Mouse (Mus musculus) liver, embryonic 13.5 days (tissue): ENCODE measurements around the gene Ccdc86. TPM values are rescaled to one million over a fixed set of nuclear protein-coding genes. Genes with fewer than 3 reads are reported as not detected.

Experiments
- ATAC-seq: fragments of 200-750 bp; cut with Nextera tagmentation; 2 replicates; pipeline ENCODE4 v1.8.0; 2017; ENCODE audit warnings: low read depth, mild to moderate bottlenecking, moderate number of reproducible peaks, moderate library complexity
- DNase-seq: peaks from one replicate; pipeline ENCODE4 v3.0.0; 2022
- H3K27ac ChIP-seq: fragments of 300-500 bp; sonication (generic); 2 replicates; pipeline ENCODE4 v1.5.1; 2015; ENCODE audit warnings: moderate library complexity, mild to moderate bottlenecking, inconsistent platforms
- H3K27me3 ChIP-seq: fragments of 300-500 bp; sonication (generic); 2 replicates; pipeline ENCODE4 v1.6.1; 2015; ENCODE audit warnings: mild to moderate bottlenecking, inconsistent platforms
- H3K36me3 ChIP-seq: fragments of 300-500 bp; sonication (generic); 2 replicates; pipeline ENCODE4 v1.6.1; 2015; ENCODE audit warnings: mild to moderate bottlenecking, inconsistent platforms
- H3K4me1 ChIP-seq: fragments of 300-500 bp; sonication (generic); replicated peaks from 2 replicates; pipeline ENCODE4 v1.6.1; 2015; ENCODE audit warnings: inconsistent platforms
- H3K4me2 ChIP-seq: fragments of 300-500 bp; sonication (generic); 2 replicates; pipeline ENCODE4 v1.6.1; 2015; ENCODE audit warnings: inconsistent platforms, mild to moderate bottlenecking, moderate library complexity
- H3K4me3 ChIP-seq: fragments of 300-500 bp; sonication (generic); replicated peaks from 2 replicates; pipeline ENCODE4 v1.5.1; 2015; ENCODE audit warnings: mild to moderate bottlenecking, inconsistent platforms
- H3K9ac ChIP-seq: fragments of 300-500 bp; sonication (generic); 2 replicates; pipeline ENCODE4 v1.6.1; 2015; ENCODE audit warnings: mild to moderate bottlenecking, inconsistent platforms
- H3K9me3 ChIP-seq: fragments of 300-500 bp; sonication (generic); replicated peaks from 2 replicates; pipeline ENCODE4 v1.6.1; 2016; ENCODE audit warnings: inconsistent platforms
- WGBS: fragments of 180-500 bp; shearing (Covaris S2); methylation state at CpG from one replicate; pipeline ENCODE4 v1.1.7; 2015; ENCODE audit not compliant: insufficient replicate concordance; 5-methylcytosine and 5-hydroxymethylcytosine counted together
- polyA plus RNA-seq: library from polyadenylated mRNA; unstranded; fragments of >200 nt; fragmentation: Nextera tagmentation; extraction: Ambion mirVana; gene quantifications from 2 replicates; pipeline ENCODE4 v1.2.1, GENCODE M21; 2015

Ccdc86 gene
- polyA plus RNA-seq, 1 experiment from 2014 or later = 23.4 TPM

DNA sequence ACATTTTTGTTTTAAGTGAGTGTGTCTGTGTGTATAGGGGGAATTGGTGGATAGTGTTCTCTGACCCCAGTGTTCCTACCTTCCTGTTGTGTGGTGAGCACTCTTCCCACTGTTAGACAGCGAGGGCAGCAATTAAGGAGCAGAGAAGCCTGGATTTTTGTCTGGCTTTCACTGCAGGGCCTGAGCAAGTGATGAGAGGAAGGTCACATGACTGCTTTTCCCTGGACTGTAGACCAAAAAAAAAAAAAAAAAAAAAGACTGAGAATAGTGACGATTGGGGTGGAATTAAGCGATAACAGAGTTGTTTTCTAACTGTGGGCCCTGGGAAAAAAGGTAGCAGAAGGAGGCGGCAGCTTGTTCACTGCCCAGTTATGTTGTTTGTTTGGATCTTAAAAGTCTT lies 22.4 kb downstream of the Ccdc86 start:
- no peak for ATAC-seq
- WGBS = 55% methylated on average over 4 of the region's 4 CpGs
- no peaks in the 10 kb centered on the region for H3K4me1 ChIP-seq
- DNase-seq = no peak
- H3K9ac ChIP-seq = no peak overlapping the region
- H3K4me3 ChIP-seq = no peak overlapping the region
- H3K27ac ChIP-seq = no peak overlapping the region
- no peaks in the 10 kb centered on the region for H3K36me3 ChIP-seq
- H3K9me3 ChIP-seq = no peaks in the 10 kb centered on the region
- H3K27me3 ChIP-seq = no peaks in the 10 kb centered on the region
- no peak overlapping the region for H3K4me2 ChIP-seq

DNA sequence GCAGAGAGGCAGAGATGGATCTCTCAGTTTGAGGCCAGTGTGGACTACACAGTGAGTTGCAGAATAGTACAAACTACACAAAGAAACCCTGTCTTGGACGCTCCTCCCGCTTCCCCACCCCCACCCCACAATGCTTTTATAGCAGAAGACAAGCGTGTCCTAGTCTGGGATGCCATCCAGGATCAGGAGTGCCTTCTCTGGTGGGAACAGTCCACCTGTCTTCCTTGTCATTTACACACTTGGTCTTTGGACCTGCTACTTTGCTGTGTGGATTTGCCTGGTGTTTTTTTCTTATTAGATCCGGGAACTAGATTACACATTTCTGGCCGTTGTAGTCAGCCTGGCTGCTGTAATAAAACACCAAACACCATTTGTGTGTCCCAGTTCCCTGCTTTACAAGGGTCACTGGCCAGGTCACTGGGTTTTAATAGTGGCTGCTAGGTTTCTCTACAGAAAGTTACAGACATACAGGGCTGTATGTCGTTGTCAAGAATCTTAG lies 22.9 kb downstream of the Ccdc86 start:
- no peaks in the 10 kb centered on the region for H3K36me3 ChIP-seq
- no peak overlapping the region for H3K9ac ChIP-seq
- no peak overlapping the region for H3K4me3 ChIP-seq
- no peaks in the 10 kb centered on the region for H3K9me3 ChIP-seq
- H3K4me1 ChIP-seq = no peaks in the 10 kb centered on the region
- WGBS = 60% methylated on average over 6 of the region's 6 CpGs
- ATAC-seq (no peak), DNase-seq (no peak)
- H3K4me2 ChIP-seq = no peak overlapping the region
- H3K27me3 ChIP-seq = no peaks in the 10 kb centered on the region
- H3K27ac ChIP-seq = no peak overlapping the region

DNA sequence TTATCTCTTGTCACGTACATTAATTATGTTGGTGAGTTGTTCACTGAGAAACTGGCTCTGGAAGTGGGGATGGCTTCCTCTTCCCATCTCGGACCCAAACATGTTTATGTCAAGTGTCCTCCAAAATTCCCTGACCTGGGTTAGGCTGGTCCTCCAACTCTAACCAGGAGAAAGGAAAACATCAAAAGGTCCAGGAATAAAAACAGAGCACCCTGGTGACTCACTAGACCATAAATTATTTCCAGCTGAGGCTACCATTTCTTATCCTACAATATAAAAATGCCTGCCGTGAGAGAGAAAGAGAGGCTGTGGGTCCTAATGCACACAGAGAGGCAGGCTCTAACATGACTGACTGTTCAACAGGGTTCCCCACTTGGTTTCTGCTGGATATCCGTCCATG lies 24.8 kb downstream of the Ccdc86 start:
- no peak for DNase-seq
- H3K36me3 ChIP-seq = no peaks in the 10 kb centered on the region
- no peaks in the 10 kb centered on the region for H3K4me1 ChIP-seq
- H3K4me3 ChIP-seq = no peak overlapping the region
- no peak overlapping the region for H3K27ac ChIP-seq
- no peak for ATAC-seq
- H3K9ac ChIP-seq = no peak overlapping the region
- WGBS = 46% methylated on average over 4 of the region's 4 CpGs
- no peaks in the 10 kb centered on the region for H3K27me3 ChIP-seq
- H3K9me3 ChIP-seq = no peaks in the 10 kb centered on the region
- H3K4me2 ChIP-seq = no peak overlapping the region

DNA sequence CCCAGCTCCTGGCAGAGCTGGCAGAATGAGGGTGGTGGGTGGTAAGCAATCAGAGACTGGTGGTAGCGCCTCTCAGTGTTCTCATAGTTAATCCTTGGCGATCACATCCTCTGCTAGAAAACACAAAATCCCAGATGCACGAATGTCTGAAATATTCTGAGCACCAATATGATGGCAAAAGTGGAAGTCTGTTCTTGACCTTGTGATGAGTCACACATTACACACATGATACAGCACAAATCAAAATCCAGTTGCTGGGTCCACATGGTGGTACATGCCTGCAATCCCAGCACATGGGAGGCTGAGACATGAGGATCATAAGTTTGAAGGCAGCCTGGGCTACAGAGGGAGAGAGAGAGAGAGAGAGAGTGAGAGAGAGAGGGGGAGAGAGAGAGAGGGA lies 28.0 kb downstream of the Ccdc86 start:
- no peaks in the 10 kb centered on the region for H3K27me3 ChIP-seq
- 54% methylated on average over 3 of the region's 3 CpGs for WGBS
- ATAC-seq (no peak), DNase-seq (no peak)
- H3K27ac ChIP-seq = no peak overlapping the region
- no peak overlapping the region for H3K9ac ChIP-seq
- no peak overlapping the region for H3K4me3 ChIP-seq
- no peaks in the 10 kb centered on the region for H3K36me3 ChIP-seq
- H3K9me3 ChIP-seq = no peaks in the 10 kb centered on the region
- no peak overlapping the region for H3K4me2 ChIP-seq
- peaks cover 5% of the 10 kb centered on the region for H3K4me1 ChIP-seq

DNA sequence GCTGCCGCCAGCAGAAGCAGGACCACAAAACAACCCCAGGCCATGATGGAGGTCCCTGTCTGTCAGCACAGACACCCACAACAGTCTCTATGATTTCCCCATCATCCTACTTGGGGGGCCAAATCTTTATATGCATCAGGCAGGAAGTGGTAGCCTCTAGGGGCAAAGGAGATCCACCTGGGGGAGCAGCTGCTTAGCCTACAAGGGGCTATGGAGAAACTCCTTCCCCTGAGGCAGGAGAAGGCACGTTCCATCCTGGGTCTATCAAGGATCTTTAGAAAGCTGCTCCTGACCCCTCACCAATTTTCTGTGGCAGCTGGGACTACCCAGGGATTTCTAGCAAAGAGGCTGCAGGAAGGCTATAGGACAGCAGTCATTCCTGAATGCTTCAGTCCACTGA lies 28.5 kb downstream of the Ccdc86 start, which contains the start of gene Zp1:
Zp1 (minus strand) TSS at position 101 of the 400 bp plus-strand sequence.
- DNase-seq (no peak), ATAC-seq (no peak)
- Histone ChIP-seq H3K4me2 (no peak within 1 kb of the TSS), H3K27me3 (no peaks in the 10 kb centered on the region), H3K4me3 (no peak within 1 kb of the TSS), H3K9ac (no peak within 1 kb of the TSS), H3K36me3 (no peaks in the 10 kb centered on the region), H3K27ac (no peak within 1 kb of the TSS), H3K4me1 (peaks cover 6% of the 10 kb centered on the region), H3K9me3 (no peaks in the 10 kb centered on the region)
- 58% methylated on average over 2 of the region's 2 CpGs for WGBS

DNA sequence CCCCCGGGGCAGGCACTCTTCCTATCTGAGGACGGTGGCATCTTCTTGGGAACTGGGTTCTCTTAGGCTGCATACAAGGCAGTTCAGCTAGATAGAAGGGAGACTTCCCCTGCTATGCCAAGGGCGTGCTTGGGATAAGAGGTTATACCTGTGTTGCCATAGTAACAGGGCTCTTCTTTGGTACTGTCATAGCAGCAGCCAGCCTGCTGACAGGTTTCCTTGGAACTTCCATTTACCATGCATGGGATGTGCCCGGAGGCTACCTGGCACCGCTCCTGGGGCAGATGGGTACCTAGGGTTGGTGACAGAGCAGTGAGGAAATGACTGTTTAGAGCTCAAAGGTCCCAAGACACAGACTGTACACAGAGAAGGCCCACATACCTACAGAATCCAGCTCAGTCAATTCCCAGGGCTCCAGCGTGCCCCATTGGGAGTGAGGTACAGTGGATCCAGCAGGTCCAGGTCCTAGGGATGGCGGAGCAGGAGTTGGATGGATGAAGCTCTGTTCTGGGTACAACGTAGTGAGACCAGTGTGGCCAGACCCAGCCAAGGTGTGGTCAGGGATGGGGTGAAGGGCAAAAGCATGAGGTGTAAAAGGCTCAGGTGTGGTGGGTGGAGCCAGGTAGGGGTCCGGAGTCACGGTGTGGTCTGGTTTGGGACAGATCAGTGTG lies 30.6 kb downstream of the Ccdc86 start:
- no peak for DNase-seq
- Histone ChIP-seq H3K4me3 (no peak overlapping the region), H3K4me1 (peaks cover 6% of the 10 kb centered on the region), H3K27ac (no peak overlapping the region), H3K36me3 (no peaks in the 10 kb centered on the region), H3K27me3 (peaks cover 9% of the 10 kb centered on the region; the same call in 1 of the 2 replicates), H3K9ac (no peak overlapping the region), H3K4me2 (no peak overlapping the region), H3K9me3 (no peaks in the 10 kb centered on the region)
- ATAC-seq = no peak
- WGBS = 78% methylated on average over 10 of the region's 10 CpGs

DNA sequence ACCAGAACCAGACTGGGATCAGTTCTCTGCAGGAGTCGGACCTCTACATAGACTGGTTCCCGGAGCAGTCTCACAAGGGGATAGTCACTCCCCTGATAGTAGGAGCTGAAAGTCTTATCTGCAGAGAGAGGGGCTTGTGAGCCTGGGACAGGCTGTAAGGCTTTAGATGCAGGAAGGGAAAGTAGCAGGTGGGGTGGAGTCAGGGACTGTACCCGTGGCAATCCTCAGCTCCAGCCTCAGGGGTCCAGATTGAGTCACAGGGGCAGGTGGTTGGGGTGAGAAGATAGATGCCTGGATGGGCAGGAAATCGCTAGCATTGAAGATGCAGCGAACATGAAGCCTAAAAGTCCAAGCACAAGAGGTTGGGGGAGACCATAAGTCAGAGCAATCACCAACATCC lies 32.6 kb downstream of the Ccdc86 start:
- Histone ChIP-seq H3K27ac (no peak overlapping the region), H3K27me3 (peaks cover 9% of the 10 kb centered on the region; the same call in 1 of the 2 replicates), H3K4me2 (no peak overlapping the region), H3K9me3 (no peaks in the 10 kb centered on the region), H3K4me1 (peaks cover 6% of the 10 kb centered on the region), H3K9ac (no peak overlapping the region), H3K36me3 (no peaks in the 10 kb centered on the region), H3K4me3 (no peak overlapping the region)
- DNase-seq (no peak), ATAC-seq (no peak)
- WGBS = 34% methylated on average over 5 of the region's 5 CpGs

DNA sequence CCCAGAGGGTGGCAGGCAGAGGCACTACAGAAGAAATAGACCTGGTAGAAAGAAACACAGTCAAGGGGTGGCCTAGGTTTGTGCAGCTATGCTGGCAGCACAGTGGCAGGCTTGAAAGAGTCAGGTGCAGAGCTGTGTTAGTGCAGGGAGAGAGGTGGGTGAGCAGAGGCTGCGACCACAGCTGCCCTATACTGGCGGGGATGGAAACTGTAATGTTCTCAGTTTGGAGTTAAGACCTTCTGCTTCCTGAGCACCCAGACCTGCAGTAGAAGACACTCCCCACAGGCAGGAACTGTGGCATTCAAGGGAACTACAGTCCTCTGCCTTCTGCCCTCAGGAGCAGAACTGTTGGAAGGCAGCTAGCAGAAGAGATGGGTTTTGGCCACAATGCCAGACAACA lies 34.2 kb downstream of the Ccdc86 start:
- Histone ChIP-seq H3K4me3 (no peak overlapping the region), H3K27me3 (peaks cover 9% of the 10 kb centered on the region; the same call in 1 of the 2 replicates), H3K36me3 (no peaks in the 10 kb centered on the region), H3K9ac (no peak overlapping the region), H3K4me2 (no peak overlapping the region), H3K9me3 (no peaks in the 10 kb centered on the region), H3K27ac (no peak overlapping the region), H3K4me1 (peaks cover 6% of the 10 kb centered on the region)
- 32% methylated on average over 2 of the region's 2 CpGs for WGBS
- no peak for ATAC-seq
- no peak for DNase-seq

DNA sequence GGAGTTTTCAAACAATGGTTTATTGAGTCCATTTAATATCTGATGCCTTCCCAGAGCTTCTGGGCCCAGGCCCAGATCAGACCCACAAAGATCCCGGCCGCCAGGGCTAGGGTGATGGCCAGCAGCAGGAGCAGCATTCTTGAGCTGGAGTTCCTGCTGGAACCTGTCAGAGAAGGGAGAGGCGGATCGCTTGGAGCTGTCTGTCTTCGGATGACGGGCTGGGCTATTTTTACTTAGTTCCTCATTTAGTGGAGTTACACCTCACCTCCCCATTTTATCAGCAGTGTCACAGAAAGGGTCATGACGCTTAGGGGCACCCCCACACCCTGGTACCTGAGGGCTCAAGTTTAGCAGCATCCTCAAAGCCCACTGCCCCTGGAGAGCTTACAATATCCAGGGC lies 34.8 kb downstream of the Ccdc86 start:
- WGBS = 13% methylated on average over 7 of the region's 7 CpGs
- no peak for DNase-seq

DNA sequence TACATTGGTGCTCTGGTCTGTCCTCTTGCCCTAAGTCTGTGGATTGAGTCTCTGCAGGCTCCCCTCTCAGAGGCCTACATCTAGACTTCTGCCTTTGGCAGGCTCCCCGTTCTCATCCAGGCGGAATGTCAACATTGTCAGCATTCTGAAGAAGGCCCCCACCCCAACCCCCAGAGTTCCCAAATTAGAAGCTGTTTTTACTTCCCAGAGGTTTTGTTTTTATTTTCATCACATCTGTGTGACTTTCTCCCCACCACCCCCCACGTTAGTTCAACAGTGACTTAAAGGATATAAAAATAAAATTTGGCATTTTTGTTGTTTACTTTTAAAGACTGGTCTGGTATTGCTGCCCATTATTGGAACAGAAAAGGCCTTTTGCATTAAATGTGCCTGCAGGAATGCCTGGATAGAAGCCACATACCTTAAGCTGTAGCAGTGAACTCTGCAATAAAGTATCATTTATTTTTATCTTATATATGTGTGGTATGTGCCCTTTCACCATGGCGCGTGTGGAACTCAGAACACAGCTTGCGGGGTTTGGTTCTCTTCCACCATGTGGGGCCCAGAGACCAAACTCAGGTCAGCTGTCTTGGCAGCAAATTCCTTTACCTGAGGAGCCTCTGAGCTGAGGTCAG lies 39.9 kb downstream of the Ccdc86 start:
- no peak for DNase-seq
- Histone ChIP-seq H3K9ac (no peak overlapping the region), H3K27ac (peak overlapping the region; percentile 2), H3K4me2 (no peak overlapping the region), H3K36me3 (peaks cover 37% of the 10 kb centered on the region), H3K4me3 (no peak overlapping the region), H3K27me3 (no peaks in the 10 kb centered on the region), H3K4me1 (peaks cover 6% of the 10 kb centered on the region), H3K9me3 (no peaks in the 10 kb centered on the region)
- 77% methylated on average over 6 of the region's 6 CpGs for WGBS
- no peak for ATAC-seq

More for the DNA sequence above, 34.8 kb downstream of the Ccdc86 start:
- Histone ChIP-seq H3K9me3 (no peaks in the 10 kb centered on the region), H3K4me1 (peaks cover 6% of the 10 kb centered on the region), H3K4me3 (no peak overlapping the region), H3K9ac (no peak overlapping the region), H3K4me2 (no peak overlapping the region), H3K27me3 (peaks cover 9% of the 10 kb centered on the region; the same call in 1 of the 2 replicates), H3K36me3 (no peaks in the 10 kb centered on the region), H3K27ac (no peak overlapping the region)
- ATAC-seq = no peak

DNA sequence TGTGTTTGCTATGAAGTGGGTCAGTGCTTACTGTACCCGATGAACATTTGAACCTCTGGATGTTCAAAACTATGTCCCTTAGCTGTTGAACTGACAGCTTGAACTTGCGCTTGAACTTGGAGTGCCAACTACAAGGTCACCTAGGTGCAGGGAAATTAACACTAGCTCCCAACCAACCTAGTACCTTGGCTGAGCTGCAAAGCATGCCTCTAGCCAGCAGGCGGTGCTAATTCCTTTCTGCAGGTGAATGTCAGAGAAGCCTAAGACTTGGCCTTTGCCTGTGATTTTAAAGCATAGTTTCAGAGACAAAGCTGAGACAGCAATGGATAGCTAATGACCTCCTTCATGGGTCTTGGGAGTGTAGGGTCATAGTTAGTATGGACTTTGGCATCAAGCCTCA lies 41.2 kb downstream of the Ccdc86 start:
- peaks cover 50% of the 10 kb centered on the region for H3K36me3 ChIP-seq
- no peaks in the 10 kb centered on the region for H3K9me3 ChIP-seq
- ATAC-seq (0 out of 2 replicates have a peak, but pooled peaks have one; percentile 27), DNase-seq (peak; percentile 22)
- H3K4me2 ChIP-seq = no peak overlapping the region
- no peak overlapping the region for H3K27ac ChIP-seq
- H3K4me3 ChIP-seq = no peak overlapping the region
- H3K27me3 ChIP-seq = no peaks in the 10 kb centered on the region
- H3K9ac ChIP-seq = no peak overlapping the region
- peaks cover 8% of the 10 kb centered on the region for H3K4me1 ChIP-seq
- 54% methylated on average over 3 of the region's 3 CpGs for WGBS

DNA sequence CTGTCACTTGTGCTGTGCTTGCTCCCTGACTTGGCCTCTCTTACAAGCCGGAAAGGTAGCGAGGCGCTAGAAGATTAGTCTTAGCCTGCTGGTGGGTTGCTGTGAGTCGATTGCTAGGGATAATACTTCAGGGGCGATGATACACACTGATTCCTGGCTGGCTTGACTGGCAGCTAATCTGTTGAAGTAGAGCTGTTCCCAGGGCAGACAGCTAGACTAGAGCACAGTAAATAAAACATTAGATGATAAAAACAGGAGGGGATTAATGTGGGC lies 43.4 kb downstream of the Ccdc86 start:
- Histone ChIP-seq H3K4me1 (peaks cover 8% of the 10 kb centered on the region), H3K9ac (no peak overlapping the region), H3K27ac (peak overlapping the region; percentile 16; the same call in 1 of the 2 replicates), H3K9me3 (no peaks in the 10 kb centered on the region), H3K36me3 (peaks cover 73% of the 10 kb centered on the region), H3K4me3 (no peak overlapping the region), H3K27me3 (no peaks in the 10 kb centered on the region), H3K4me2 (no peak overlapping the region)
- 81% methylated on average over 5 of the region's 5 CpGs for WGBS
- ATAC-seq (no peak), DNase-seq (no peak)
